8 mouse cellular contexts compared by ENCODE assay signal in genomic region chr7:99579491-99580190, GRCm38 (mm10). TPM values are rescaled to one million over a fixed set of nuclear protein-coding genes. Genes with fewer than 3 reads are reported as not detected.
DNase-seq lines count a peak whose midpoint lies in the region.

No protein-coding gene starts in this region.

- H3K27ac ChIP-seq in forebrain, embryonic 10.5 days: peak overlapping the region; percentile 75

- peak; percentile 24 for DNase-seq in kidney, postnatal 14 days
- DNase-seq in kidney, adult 8-10 months: no peak
- DNase-seq in cerebellum, adult 18-20 months: peak; percentile 68 to 78
- no peak for DNase-seq in forebrain, embryonic 10.5 days (ENCODE audit: extremely low spot score, low spot score)
- DNase-seq in left cerebral cortex, postnatal 14 days (ENCODE audit: low spot score in 2 of 2): peak; percentile 47 to 66
- peak; percentile 53 for DNase-seq in right cerebral cortex, postnatal 25 days
- DNase-seq in ovary, postnatal 14 days (ENCODE audit: low spot score): no peak
- no peak for DNase-seq in T-cell, adult 2 months (ENCODE audit: low spot score)

- H3K4me3 ChIP-seq in forebrain, embryonic 10.5 days: peak overlapping the region; percentile 40

- 7% methylated on average over 16 of the region's 16 CpGs for WGBS in forebrain, embryonic 10.5 days

- H3K36me3 ChIP-seq in forebrain, embryonic 10.5 days (replicated peaks): 0 out of 2 replicates have a peak, but pooled peaks cover 6% of the 10 kb centered on the region

- H3K9me3 ChIP-seq in forebrain, embryonic 10.5 days: no peaks in the 10 kb centered on the region

- peaks cover 30% of the 10 kb centered on the region for H3K27me3 ChIP-seq in forebrain, embryonic 10.5 days (ENCODE audit: poor library complexity, severe bottlenecking)

- H3K4me1 ChIP-seq in forebrain, embryonic 10.5 days: peaks cover 45% of the 10 kb centered on the region

- intact Hi-C loops in left cerebral cortex, postnatal 14 days (cut with DNase I): no loop called here

RNA-seq across cellular contexts. Expression of gene Arrb1, which starts 44.4 kb away (rescaled TPM):
- polyA plus RNA-seq in forebrain, embryonic 10.5 days (2016; fragmentation: Nextera tagmentation; extraction: Ambion mirVana): 9.3 and 11.9 TPM in 2 replicates
- 100 to 1,000 TPM; 154 to 160 TPM for total RNA-seq in left cerebral cortex, postnatal 14 days (2021)

RNA-seq across cellular contexts. Expression of gene Tpbgl, which starts 47.3 kb away (rescaled TPM):
- polyA plus RNA-seq in forebrain, embryonic 10.5 days (2016; fragmentation: Nextera tagmentation; extraction: Ambion mirVana): 0.07 and 0.10 TPM in 2 replicates
- total RNA-seq in left cerebral cortex, postnatal 14 days (2021): 1 to 10 TPM; 3.7 to 4.6 TPM

Comparison
In these comparisons a context has a peak if more than half of its experiments do, and no peak if none do; other contexts are left out.
1. DNase-seq: peak in kidney, postnatal 14 days (single experiment), cerebellum, adult 18-20 months (2 of 2), left cerebral cortex, postnatal 14 days (2 of 2) and right cerebral cortex, postnatal 25 days (single experiment); none in kidney, adult 8-10 months (0 of 2), forebrain, embryonic 10.5 days (single experiment), ovary, postnatal 14 days (single experiment) and T-cell, adult 2 months (single experiment).